Mouse (Mus musculus) ES-E14 (cell line): ENCODE data around the gene Chchd4. TPM values are rescaled to one million over a fixed set of nuclear protein-coding genes. Genes with fewer than 3 reads are reported as not detected.

Experiments
- DNase-seq: peaks from one replicate; pipeline ENCODE4 v3.0.0-alpha.2; 2013; ENCODE audit warnings: low read depth, low spot score
- H3K27ac ChIP-seq: 2 replicates; pipeline ENCODE4 v1.5.1; 2012; ENCODE audit warnings: low read depth, mild to moderate bottlenecking, low read length, moderate library complexity, mixed read lengths; ENCODE audit not compliant: poor library complexity, insufficient read depth, severe bottlenecking
- H3K36me3 ChIP-seq: 2 replicates; pipeline ENCODE4 v1.6.1; 2012; ENCODE audit warnings: mild to moderate bottlenecking, low read length, moderate library complexity, mixed read lengths; ENCODE audit not compliant: control insufficient read depth, poor library complexity, insufficient read depth, severe bottlenecking
- H3K4me1 ChIP-seq, 2 experiments: fragments of 150-350 bp in 1 of 2; sonication (generic) in 1 of 2; 2 replicates each; pipeline ENCODE4 v1.6.1; 2012; ENCODE audit warnings: low read length in 2 of 2, mild to moderate bottlenecking in 1 of 2, mixed read lengths in 1 of 2; ENCODE audit not compliant: control insufficient read depth in 2 of 2, insufficient read depth in 2 of 2, poor library complexity in 1 of 2
- H3K4me3 ChIP-seq, 2 experiments: fragments of 150-350 bp in 1 of 2; sonication (generic) in 1 of 2; 2 replicates each; pipeline ENCODE4 v1.5.1; 2012; ENCODE audit warnings: low read length in 2 of 2, low read depth in 1 of 2, mild to moderate bottlenecking in 1 of 2, mixed read lengths in 1 of 2; ENCODE audit not compliant: insufficient read depth in 1 of 2, poor library complexity in 1 of 2, severe bottlenecking in 1 of 2
- H3K9ac ChIP-seq: 2 replicates; pipeline ENCODE4 v1.6.1; 2012; ENCODE audit warnings: low read depth, mild to moderate bottlenecking, low read length, mixed read lengths; ENCODE audit not compliant: poor library complexity, insufficient read depth, severe bottlenecking
- H3K9me3 ChIP-seq: fragments of 150-350 bp; sonication (generic); 2 replicates; pipeline ENCODE4 v1.6.1; 2012; ENCODE audit warnings: low read depth, mild to moderate bottlenecking, low read length; ENCODE audit not compliant: control insufficient read depth, insufficient read depth
- CHD2 ChIP-seq: IDR thresholded peaks from 2 replicates; pipeline ENCODE4 v1.6.1; 2014; ENCODE audit warnings: mild to moderate bottlenecking, low read depth, low read length, inconsistent platforms
- HCFC1 ChIP-seq: IDR thresholded peaks from 2 replicates; pipeline ENCODE4 v1.6.1; 2012; ENCODE audit warnings: low read length, inconsistent platforms, borderline replicate concordance; ENCODE audit not compliant: insufficient read depth
- MAFK ChIP-seq: IDR thresholded peaks from 2 replicates; pipeline ENCODE4 v1.6.1; 2014; ENCODE audit warnings: mild to moderate bottlenecking, low read depth, low read length, inconsistent platforms; ENCODE audit not compliant: insufficient read depth
- ZC3H11A ChIP-seq: IDR thresholded peaks from 2 replicates; pipeline ENCODE4 v1.6.1; 2012; ENCODE audit warnings: low read depth, mild to moderate bottlenecking, inconsistent platforms, low read length, borderline replicate concordance
- ZNF384 ChIP-seq: IDR thresholded peaks from 2 replicates; pipeline ENCODE4 v1.6.1; 2012; ENCODE audit warnings: low read depth, low read length, inconsistent platforms
- in situ Hi-C, 2 experiments: fragments of 600-800 bp; cut with MboI; formaldehyde crosslinking; loops; one replicate each; pipeline ENCODE4 v1.15.1; 2025; ENCODE audit warnings: low sequenced_read_pairs in 2 of 2, inconsistent platforms in 1 of 2; ENCODE audit not compliant: unreplicated experiment in 2 of 2
- total RNA-seq: library from RNA; depleted of rRNA; stranded (reverse); fragments of 300-350 nt; gene quantifications from 2 replicates; pipeline ENCODE4 v1.2.3, GENCODE M21; 2012

The Chchd4 gene
- total RNA-seq, 1 experiment = 30.2 TPM

DNA sequence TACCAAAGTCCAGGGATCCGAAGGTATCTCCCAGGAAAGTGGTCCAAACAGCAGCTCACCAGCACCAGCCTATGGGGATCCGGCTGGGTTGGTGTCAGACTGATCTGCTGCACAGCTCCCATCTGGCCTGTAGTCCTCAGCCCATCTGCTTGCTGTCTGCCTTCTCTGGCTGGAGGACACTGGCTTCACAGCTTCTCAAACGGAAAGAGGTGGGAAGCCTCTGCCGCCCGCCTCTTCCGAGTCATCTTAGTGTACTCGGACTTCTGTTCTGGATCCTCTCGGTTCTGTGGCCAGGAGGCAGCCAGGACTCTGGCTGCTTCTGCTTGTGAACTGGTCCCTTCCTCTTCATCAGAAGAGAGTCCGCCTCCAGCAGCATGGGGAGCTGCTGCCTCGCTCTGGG is 16.5 kb upstream of the Chchd4 start:
- Histone ChIP-seq H3K27ac (no peak overlapping the region), H3K36me3 (peaks cover 32% of the 10 kb centered on the region), H3K4me3 (no peak overlapping the region), H3K9ac (no peak overlapping the region), H3K9me3 (no peaks in the 10 kb centered on the region), H3K4me1 (no peaks in the 10 kb centered on the region)
- in situ Hi-C loops = no loop called here
- no peak for TF ChIP-seq MAFK
- no peak for TF ChIP-seq HCFC1
- no peak for TF ChIP-seq ZNF384
- TF ChIP-seq ZC3H11A = no peak
- no peak for TF ChIP-seq CHD2
- DNase-seq = no peak

DNA sequence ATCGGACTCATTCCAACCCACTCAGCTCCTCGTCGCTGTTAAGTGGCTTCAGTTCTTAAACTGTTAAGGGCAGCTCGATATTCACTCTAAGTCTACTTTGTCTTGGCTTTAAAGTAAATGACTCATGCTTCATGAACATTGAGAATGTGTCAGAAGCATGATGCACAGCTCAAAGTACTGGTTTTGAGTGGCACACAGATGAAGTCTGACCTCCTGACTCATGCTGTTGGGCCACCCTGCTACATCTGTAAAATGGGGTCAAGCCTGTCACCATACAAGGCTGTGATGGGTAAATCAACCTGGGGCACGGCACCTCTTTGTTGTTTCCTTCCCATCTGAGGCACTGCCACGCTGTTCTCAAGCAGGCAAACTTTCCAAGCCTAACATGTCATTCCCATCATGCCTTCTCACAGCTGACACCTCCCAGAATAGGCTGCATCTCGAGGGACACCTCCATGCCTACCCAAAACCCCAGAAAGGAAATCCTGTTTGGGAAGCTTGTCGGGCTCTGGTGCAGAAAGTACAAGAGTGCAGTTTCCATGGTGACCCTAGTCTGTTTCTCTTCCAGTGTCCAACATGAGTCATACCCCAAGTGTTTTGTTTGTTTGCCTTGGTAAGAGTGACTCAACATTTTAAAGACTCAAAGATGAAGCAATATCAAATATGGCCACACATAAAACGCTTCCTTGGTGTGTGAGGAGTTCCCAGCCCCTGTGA is 15.3 kb upstream of the Chchd4 start:
- Histone ChIP-seq H3K36me3 (peaks cover 30% of the 10 kb centered on the region), H3K9me3 (no peaks in the 10 kb centered on the region), H3K4me3 (no peak overlapping the region), H3K27ac (no peak overlapping the region), H3K9ac (no peak overlapping the region), H3K4me1 (no peaks in the 10 kb centered on the region)
- TF ChIP-seq ZNF384 (no peak), MAFK (peak; percentile 51; the same call in 1 of the 2 replicates), CHD2 (no peak)
- in situ Hi-C loops = no loop called here
- no peak for DNase-seq

DNA sequence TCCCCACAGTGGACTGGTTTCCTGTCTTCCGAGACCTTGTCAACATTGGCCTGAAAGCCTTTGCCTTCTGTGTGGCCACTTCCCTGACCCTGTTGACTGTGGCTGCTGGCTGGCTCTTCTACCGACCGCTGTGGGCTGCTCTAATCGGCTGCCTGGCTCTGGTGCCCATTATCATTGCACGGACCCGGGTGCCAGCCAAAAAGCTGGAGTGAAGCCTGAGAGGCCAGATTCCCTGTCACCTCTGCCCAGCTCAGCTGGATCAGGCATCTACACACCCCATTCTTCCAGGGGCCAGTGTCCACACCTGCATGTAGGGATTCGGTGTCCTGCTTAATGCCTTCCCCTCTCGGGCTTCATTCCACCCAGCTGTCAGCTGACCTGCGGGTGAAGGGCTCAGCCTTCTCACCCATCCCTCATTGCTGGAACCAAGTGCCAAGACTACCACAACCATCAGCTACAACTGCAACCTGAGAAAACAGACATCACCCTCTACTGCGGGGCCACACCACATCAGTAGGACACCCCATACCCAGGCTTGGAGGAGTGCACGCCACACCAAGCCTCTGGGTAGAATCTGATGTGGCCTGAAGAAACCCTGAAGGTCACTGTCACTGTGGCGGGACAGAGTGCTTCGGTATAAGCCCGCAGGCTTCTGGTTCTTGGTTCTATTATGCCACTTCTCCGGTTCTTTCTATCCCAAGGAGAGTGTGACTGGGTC is 13.5 kb upstream of the Chchd4 start:
- Histone ChIP-seq H3K9me3 (no peaks in the 10 kb centered on the region), H3K4me3 (no peak overlapping the region), H3K36me3 (peaks cover 42% of the 10 kb centered on the region), H3K4me1 (no peaks in the 10 kb centered on the region), H3K27ac (no peak overlapping the region), H3K9ac (no peak overlapping the region)
- no peak for DNase-seq
- TF ChIP-seq CHD2 = no peak
- TF ChIP-seq ZNF384 = no peak
- no peak for TF ChIP-seq HCFC1
- TF ChIP-seq ZC3H11A = no peak
- TF ChIP-seq MAFK = no peak
- in situ Hi-C loops = no loop called here

DNA sequence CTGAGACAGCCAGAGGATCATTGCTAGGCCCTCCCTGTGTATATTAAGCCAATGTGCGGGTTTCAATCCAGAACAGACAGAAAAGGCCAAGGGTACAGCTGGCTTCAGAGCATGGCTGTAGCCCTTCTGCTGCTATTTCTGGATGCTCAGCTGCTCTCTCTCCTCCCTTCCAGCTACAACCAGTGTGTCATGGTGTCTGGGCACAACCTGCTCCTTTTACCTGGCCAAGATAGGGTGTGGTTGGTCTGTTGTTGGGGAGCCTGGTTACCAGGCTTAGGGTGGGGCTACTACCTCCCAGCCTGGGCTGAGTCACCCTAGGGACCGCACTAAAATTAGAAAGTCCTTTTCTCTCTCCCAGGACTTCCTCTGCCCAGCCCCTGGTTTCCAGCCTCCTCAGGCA is 10.0 kb upstream of the Chchd4 start:
- DNase-seq = no peak
- H3K9ac ChIP-seq = no peak overlapping the region
- no peaks in the 10 kb centered on the region for H3K9me3 ChIP-seq
- TF ChIP-seq ZNF384 (no peak), MAFK (no peak), CHD2 (no peak), HCFC1 (no peak), ZC3H11A (no peak)
- H3K36me3 ChIP-seq = peaks cover 72% of the 10 kb centered on the region
- H3K27ac ChIP-seq = no peak overlapping the region
- H3K4me1 ChIP-seq = no peaks in the 10 kb centered on the region
- no peak overlapping the region for H3K4me3 ChIP-seq
- in situ Hi-C loops = no loop called here

DNA sequence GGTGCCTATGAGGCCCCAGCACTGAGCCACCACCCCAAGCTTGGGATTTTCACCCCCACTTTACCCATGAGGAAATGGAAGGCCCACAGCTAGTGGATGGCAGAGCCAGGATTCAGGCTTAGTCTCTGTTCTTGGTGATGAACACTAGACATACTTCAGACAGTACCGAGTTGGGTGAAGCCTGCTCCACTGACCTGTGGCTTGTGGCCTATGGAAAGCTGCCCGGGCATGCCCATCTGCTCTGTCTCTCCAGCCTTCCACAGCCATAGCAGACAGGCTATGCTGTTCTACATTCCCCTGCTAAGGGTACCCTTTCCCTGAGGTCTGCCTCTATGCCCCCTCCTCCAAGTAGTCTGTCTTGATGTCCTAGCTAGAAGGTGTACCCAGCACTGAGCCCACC is 3.2 kb upstream of the Chchd4 start:
- no peaks in the 10 kb centered on the region for H3K9me3 ChIP-seq
- H3K4me1 ChIP-seq = peaks cover 2 to 11% of the 10 kb centered on the region in 2 experiments; a peak in 1 of 4 replicates
- peaks cover 39% of the 10 kb centered on the region for H3K36me3 ChIP-seq
- TF ChIP-seq MAFK (no peak), ZC3H11A (no peak), ZNF384 (no peak), CHD2 (no peak), HCFC1 (no peak)
- in situ Hi-C loops = no loop called here
- no peak for DNase-seq
- peak overlapping the region; percentile 67 for H3K9ac ChIP-seq
- H3K27ac ChIP-seq = peak overlapping the region; percentile 61
- H3K4me3 ChIP-seq = no peak overlapping the region
